Mouse (Mus musculus): ENCODE results near the gene Ybx2.

Gene Ybx2

GRCm38 (mm10) chr11:69933066-69933465, 2.5 kb upstream of the Ybx2 start:
- in situ Hi-C loops (cut with MboI, MseI), result no loop called here

GRCm38 (mm10) chr11:69934169-69934568, 1.4 kb upstream of the Ybx2 start:
- in situ Hi-C loops (cut with MboI, MseI), result no loop called here

GRCm38 (mm10) chr11:69934681-69935080, 915 bp upstream of the Ybx2 start:
- in situ Hi-C loops (cut with MboI, MseI), result no loop called here

- in situ Hi-C loops (cut with MboI, MseI), result no loop called here
These were observed 560 bp downstream of the Ybx2 start for GRCm38 (mm10) chr11:69936156-69936555.

- in situ Hi-C loops (cut with MboI, MseI), result no loop called here
These were observed 1.2 kb downstream of the Ybx2 start for GRCm38 (mm10) chr11:69936714-69937347.

GRCm38 (mm10) chr11:69937385-69937784, 1.8 kb downstream of the Ybx2 start:
- in situ Hi-C loops (cut with MboI, MseI), result no loop called here

- in situ Hi-C loops (cut with MboI, MseI), result no loop called here
These were observed 2.2 kb downstream of the Ybx2 start for GRCm38 (mm10) chr11:69937834-69938233.

- in situ Hi-C loops (cut with MboI, MseI), result no loop called here
These were observed 2.9 kb downstream of the Ybx2 start for GRCm38 (mm10) chr11:69938401-69938979.

- in situ Hi-C loops (cut with MboI, MseI), result no loop called here
These were observed 3.6 kb downstream of the Ybx2 start for GRCm38 (mm10) chr11:69939181-69939580.

- in situ Hi-C loops (cut with MboI, MseI), result no loop called here
These were observed 4.1 kb downstream of the Ybx2 start for GRCm38 (mm10) chr11:69939731-69940130.

- in situ Hi-C loops (cut with MboI, MseI), result no loop called here
These were observed 5.4 kb downstream of the Ybx2 start for GRCm38 (mm10) chr11:69940962-69941361.

- in situ Hi-C loops (cut with MboI, MseI), result loop anchor here in 1 of 2 experiments (5.0 kb wide), 1 partner anchor 63 kb away; the partner anchor contains the start of gene Kctd11
These were observed 9.6 kb downstream of the Ybx2 start for GRCm38 (mm10) chr11:69945216-69945615.

- in situ Hi-C loops (cut with MboI, MseI), result loop anchor here in 1 of 2 experiments (5.0 kb wide), 1 partner anchor 64 kb away; the partner anchor contains the start of gene Kctd11
These were observed 10.6 kb downstream of the Ybx2 start for GRCm38 (mm10) chr11:69945997-69946891.

GRCm38 (mm10) chr11:69947337-69948065, 11.9 kb downstream of the Ybx2 start:
- in situ Hi-C loops (cut with MboI, MseI), result loop anchor here in 1 of 2 experiments (5.0 kb wide), 1 partner anchor 65 kb away; the partner anchor contains the start of gene Kctd11

- in situ Hi-C loops (cut with MboI, MseI), result loop anchor here in 1 of 2 experiments (5.0 kb wide), 1 partner anchor 66 kb away; the partner anchor contains the start of gene Kctd11
These were observed 12.6 kb downstream of the Ybx2 start, which contains the start of gene Slc2a4 for GRCm38 (mm10) chr11:69948066-69948762. TSS of gene Slc2a4 (minus strand) at chr11:69948188.

- in situ Hi-C loops (cut with MboI, MseI), result loop anchor here in 1 of 2 experiments (5.0 kb wide), 1 partner anchor 66 kb away; the partner anchor contains the start of gene Kctd11
These were observed 13.2 kb downstream of the Ybx2 start for GRCm38 (mm10) chr11:69948763-69949150.

GRCm38 (mm10) chr11:69950807-69951459, 15.3 kb downstream of the Ybx2 start:
- in situ Hi-C loops (cut with MboI, MseI), result loop anchor here in 1 of 2 experiments (10.0 kb wide), 1 partner anchor 254 kb away; no protein-coding TSS in a partner anchor

- in situ Hi-C loops (cut with MboI, MseI), result loop anchor here in 1 of 2 experiments (10.0 kb wide), 1 partner anchor 253 kb away; no protein-coding TSS in a partner anchor
These were observed 16.7 kb downstream of the Ybx2 start for GRCm38 (mm10) chr11:69952274-69952673.

- in situ Hi-C loops (cut with MboI, MseI), result loop anchor here in 1 of 2 experiments (10.0 kb wide), 1 partner anchor 251 kb away; no protein-coding TSS in a partner anchor
These were observed 17.8 kb downstream of the Ybx2 start for GRCm38 (mm10) chr11:69953267-69953915.
